Comparison of ENCODE assay signal across 11 mouse cellular contexts in the genomic region with DNA sequence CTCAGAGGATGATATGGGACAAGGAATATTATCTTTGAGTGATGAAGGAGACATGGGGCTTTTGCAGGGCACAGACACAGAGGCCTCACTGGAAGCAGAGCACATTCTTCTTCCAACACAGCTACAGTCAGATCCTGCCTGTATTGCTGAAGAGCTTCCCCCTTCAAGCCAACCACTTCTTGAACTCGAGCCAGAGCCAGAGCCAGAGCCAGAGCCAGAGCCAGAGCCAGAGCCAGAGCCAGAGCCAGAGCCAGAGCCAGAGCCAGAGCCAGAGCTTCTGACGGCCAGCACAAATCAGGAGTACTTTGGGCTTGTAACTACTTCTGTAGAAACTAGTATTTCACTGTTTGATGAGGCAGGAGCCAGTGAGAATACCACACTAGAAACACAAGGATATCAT.
DNase-seq lines count a peak whose midpoint lies in the region; ATAC-seq lines count a peak whose summit lies in the region.
"Had no signal": no experiment of that assay in that cellular context is flagged by ENCODE, and none has a peak within 500 bp of the region (broad histone marks: within the 10 kb centered on the region; RNA-seq: fewer than 3 reads in every experiment).

No protein-coding gene starts in this region.

- H3K36me3 ChIP-seq in forebrain, embryonic 16.5 days (ENCODE audit: control insufficient read depth, insufficient read depth), result no peaks in the 10 kb centered on the region
- H3K36me3 ChIP-seq: G1E had no signal

- ATAC-seq in forebrain, embryonic 16.5 days, result no peak

- DNase-seq in adrenal gland, postnatal 10 days, result peak; percentile 61
- DNase-seq in adrenal gland, postnatal 4 days (ENCODE audit: low spot score in 2 of 2), result no peak
- peak; percentile 48 for DNase-seq in left cerebral cortex, postnatal 4 days
- no peak for DNase-seq in left cerebral cortex, adult 8-10 months (ENCODE audit: low spot score in 2 of 2)
- DNase-seq in gastrocnemius, adult 18-20 months (ENCODE audit: low spot score), result peak; percentile 57
- peak; percentile 37 to 63 for DNase-seq in layer of hippocampus, postnatal 14 days (ENCODE audit: low spot score in 2 of 2)
- no peak for DNase-seq in spleen, adult 12 weeks (ENCODE audit: low spot score)

- no peak overlapping the region for H3K9ac ChIP-seq in forebrain, embryonic 16.5 days (replicated peaks; ENCODE audit: low read depth, low read length)
- H3K9ac ChIP-seq: hindbrain, embryonic 14.5 days had no signal

- no peak overlapping the region for H3K27ac ChIP-seq in forebrain, embryonic 16.5 days (ENCODE audit: low read length)
- H3K27ac ChIP-seq: hindbrain, embryonic 14.5 days had no signal

- H3K4me3 ChIP-seq in forebrain, embryonic 16.5 days (replicated peaks; ENCODE audit: low read length), result no peak overlapping the region
- H3K4me3 ChIP-seq: megakaryocyte, embryonic 14.5 days had no signal

- no peak overlapping the region for H3K4me2 ChIP-seq in forebrain, embryonic 16.5 days (ENCODE audit: low read length)
- H3K4me2 ChIP-seq: hindbrain, embryonic 14.5 days had no signal

- 67% methylated on average over 2 of the region's 2 CpGs for WGBS in forebrain, embryonic 16.5 days

- H3K4me1 ChIP-seq in forebrain, embryonic 16.5 days (replicated peaks; ENCODE audit: control insufficient read depth, insufficient read depth, low read length), result no peaks in the 10 kb centered on the region
- H3K4me1 ChIP-seq: megakaryocyte, embryonic 14.5 days had no signal

- intact Hi-C loops in left cerebral cortex, postnatal 4 days (cut with DNase I), result no loop called here

- H3K9me3 ChIP-seq in forebrain, embryonic 16.5 days (ENCODE audit: control insufficient read depth, low read length), result no peaks in the 10 kb centered on the region
- H3K9me3 ChIP-seq: G1E; megakaryocyte, embryonic 14.5 days had no signal

- H3K27me3 ChIP-seq in forebrain, embryonic 16.5 days (replicated peaks; ENCODE audit: control insufficient read depth, insufficient read depth, low read length), result no peaks in the 10 kb centered on the region

Comparison
In these comparisons a context has a peak if more than half of its experiments do, and no peak if none do; other contexts are left out.
1. DNase-seq: peak in adrenal gland, postnatal 10 days (single experiment), left cerebral cortex, postnatal 4 days (single experiment), gastrocnemius, adult 18-20 months (single experiment) and layer of hippocampus, postnatal 14 days (2 of 2); none in adrenal gland, postnatal 4 days (0 of 2), left cerebral cortex, adult 8-10 months (0 of 2) and spleen, adult 12 weeks (single experiment).